Mouse (Mus musculus) kidney, adult 8-10 months (tissue): ENCODE data around the gene Car1.
"Not testable (repeated sequence)": the region's sequence is repeated elsewhere in the genome, so short reads cannot be mapped to it uniquely, and the experiment has no call there.

ENCODE experiments used
- DNase-seq, 2 experiments: peaks; one replicate each; pipeline ENCODE4 v3.0.0; 2022

Gene Car1

GRCm38 (mm10) chr3:14808211-14808610, at the start of gene Car1:
Gene Car1 (minus strand): TSS chr3:14808368.
- DNase-seq = no peak

- DNase-seq = no peak
Measured at GRCm38 (mm10) chr3:14857874-14858273, 49.7 kb upstream of the Car1 start.

GRCm38 (mm10) chr3:14854446-14854845, 46.3 kb upstream of the Car1 start:
- DNase-seq = no peak

GRCm38 (mm10) chr3:14853966-14854365, 45.8 kb upstream of the Car1 start:
- no peak for DNase-seq

- DNase-seq = no peak
Measured at GRCm38 (mm10) chr3:14848587-14849254, 40.6 kb upstream of the Car1 start.

- DNase-seq = no peak
Measured at GRCm38 (mm10) chr3:14839466-14840118, 31.4 kb upstream of the Car1 start.

GRCm38 (mm10) chr3:14838936-14839335, 30.8 kb upstream of the Car1 start:
- no peak for DNase-seq

GRCm38 (mm10) chr3:14832766-14833165, 24.6 kb upstream of the Car1 start:
- DNase-seq = peak; percentile 81 to 89

- DNase-seq = no peak
Measured at GRCm38 (mm10) chr3:14831219-14831835, 23.2 kb upstream of the Car1 start.

- peak; percentile 50 to 63 for DNase-seq
Measured at GRCm38 (mm10) chr3:14828896-14829295, 20.7 kb upstream of the Car1 start.

GRCm38 (mm10) chr3:14819844-14820504, 11.8 kb upstream of the Car1 start:
- no peak for DNase-seq

GRCm38 (mm10) chr3:14815396-14815795, 7.2 kb upstream of the Car1 start:
- peak; percentile 14 to 63 for DNase-seq

- DNase-seq = no peak
Measured at GRCm38 (mm10) chr3:14806702-14807101, 1.5 kb downstream of the Car1 start.

GRCm38 (mm10) chr3:14805962-14806361, 2.2 kb downstream of the Car1 start:
- no peak for DNase-seq

- DNase-seq = no peak
Measured at GRCm38 (mm10) chr3:14804906-14805305, 3.3 kb downstream of the Car1 start.

- DNase-seq = no peak
Measured at GRCm38 (mm10) chr3:14797069-14797468, 11.1 kb downstream of the Car1 start.

GRCm38 (mm10) chr3:14795292-14796020, 12.7 kb downstream of the Car1 start:
- DNase-seq = no peak

- no peak for DNase-seq
Measured at GRCm38 (mm10) chr3:14792032-14792431, 16.1 kb downstream of the Car1 start.

GRCm38 (mm10) chr3:14787607-14788006, 20.6 kb downstream of the Car1 start:
- DNase-seq = peak in 1 of 2 experiments; percentile 15

GRCm38 (mm10) chr3:14787136-14787535, 21.0 kb downstream of the Car1 start:
- peak; percentile 6 to 27 for DNase-seq

GRCm38 (mm10) chr3:14786551-14787079, 21.6 kb downstream of the Car1 start:
- DNase-seq = peak in 1 of 2 experiments; percentile 48

- DNase-seq = no peak
Measured at GRCm38 (mm10) chr3:14785353-14785752, 22.8 kb downstream of the Car1 start.

GRCm38 (mm10) chr3:14783198-14783597, 25.0 kb downstream of the Car1 start:
- not testable (repeated sequence) for DNase-seq
